Mouse (Mus musculus): Measurements from ENCODE around the gene Ctla4. TPM values are rescaled to one million over a fixed set of nuclear protein-coding genes. Genes with fewer than 3 reads are reported as not detected.

The Ctla4 gene
- total RNA-seq, 1 experiment = not detected

- Histone ChIP-seq H3K4me3 (ENCODE audit: insufficient read depth in 1 of 2, low read depth in 1 of 2, low read length in 2 of 2, poor library complexity in 1 of 2, severe bottlenecking in 1 of 2) (no peak overlapping the region), H3K9me3 (ENCODE audit: control insufficient read depth, insufficient read depth, low read depth, low read length) (no peaks in the 10 kb centered on the region), H3K4me1 (ENCODE audit: control insufficient read depth in 2 of 2, insufficient read depth in 2 of 2, low read length in 2 of 2, poor library complexity in 1 of 2) (no peaks in the 10 kb centered on the region), H3K27ac (ENCODE audit: insufficient read depth, low read depth, low read length, poor library complexity, severe bottlenecking) (no peak overlapping the region), H3K9ac (ENCODE audit: insufficient read depth, low read depth, low read length, poor library complexity, severe bottlenecking) (no peak overlapping the region), H3K36me3 (ENCODE audit: control insufficient read depth, insufficient read depth, low read length, poor library complexity, severe bottlenecking) (no peaks in the 10 kb centered on the region)
- in situ Hi-C loops (cut with MboI; ENCODE audit: low sequenced_read_pairs in 2 of 2, unreplicated experiment in 2 of 2) = no loop called here
- DNase-seq (ENCODE audit: low read depth, low spot score) = no peak
- TF ChIP-seq ZC3H11A (IDR thresholded peaks at IDR 0.05; ENCODE audit: borderline replicate concordance, low read depth, low read length) = no peak
- no peak for TF ChIP-seq HCFC1 (IDR thresholded peaks at IDR 0.05; ENCODE audit: borderline replicate concordance, insufficient read depth, low read length)
- TF ChIP-seq ZNF384 (IDR thresholded peaks at IDR 0.05; ENCODE audit: low read depth, low read length) = no peak
- no peak for TF ChIP-seq CHD2 (IDR thresholded peaks at IDR 0.05; ENCODE audit: low read depth, low read length)
- TF ChIP-seq MAFK (IDR thresholded peaks at IDR 0.05; ENCODE audit: insufficient read depth, low read depth, low read length) = no peak
Measured at GRCm38 (mm10) chr1:60956196-60956595, 69.4 kb downstream of the Ctla4 start.

DNA sequence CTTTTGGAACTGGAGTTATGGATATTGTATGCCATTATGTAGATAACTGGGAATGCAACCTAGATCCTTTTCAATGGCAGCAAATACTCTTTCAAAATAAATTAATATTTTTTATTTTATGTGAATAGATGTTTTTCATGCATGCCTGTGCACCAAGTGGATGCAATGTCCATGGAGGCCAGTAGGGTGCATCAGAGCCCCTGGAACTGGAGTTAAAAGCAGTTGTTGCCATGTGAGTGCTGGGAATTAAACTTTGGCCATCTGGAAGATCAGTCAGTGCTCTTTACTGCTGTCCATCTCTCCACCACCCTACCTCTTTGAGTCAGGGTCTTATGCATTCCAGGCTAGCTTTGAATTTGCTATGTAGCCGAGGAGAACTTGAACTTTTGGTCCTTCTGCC, 71.5 kb downstream of the Ctla4 start:
- Histone ChIP-seq H3K4me1 (ENCODE audit: control insufficient read depth in 2 of 2, insufficient read depth in 2 of 2, low read length in 2 of 2, poor library complexity in 1 of 2) (no peaks in the 10 kb centered on the region), H3K9me3 (ENCODE audit: control insufficient read depth, insufficient read depth, low read depth, low read length) (no peaks in the 10 kb centered on the region), H3K4me3 (ENCODE audit: insufficient read depth in 1 of 2, low read depth in 1 of 2, low read length in 2 of 2, poor library complexity in 1 of 2, severe bottlenecking in 1 of 2) (no peak overlapping the region), H3K27ac (ENCODE audit: insufficient read depth, low read depth, low read length, poor library complexity, severe bottlenecking) (no peak overlapping the region), H3K9ac (ENCODE audit: insufficient read depth, low read depth, low read length, poor library complexity, severe bottlenecking) (no peak overlapping the region), H3K36me3 (ENCODE audit: control insufficient read depth, insufficient read depth, low read length, poor library complexity, severe bottlenecking) (no peaks in the 10 kb centered on the region)
- TF ChIP-seq CHD2 (IDR thresholded peaks at IDR 0.05; ENCODE audit: low read depth, low read length) = no peak
- TF ChIP-seq ZNF384 (IDR thresholded peaks at IDR 0.05; ENCODE audit: low read depth, low read length) = no peak
- no peak for TF ChIP-seq ZC3H11A (IDR thresholded peaks at IDR 0.05; ENCODE audit: borderline replicate concordance, low read depth, low read length)
- TF ChIP-seq HCFC1 (IDR thresholded peaks at IDR 0.05; ENCODE audit: borderline replicate concordance, insufficient read depth, low read length) = no peak
- no peak for TF ChIP-seq MAFK (IDR thresholded peaks at IDR 0.05; ENCODE audit: insufficient read depth, low read depth, low read length)
- no peak for DNase-seq (ENCODE audit: low read depth, low spot score)
- in situ Hi-C loops (cut with MboI; ENCODE audit: low sequenced_read_pairs in 2 of 2, unreplicated experiment in 2 of 2) = no loop called here

- in situ Hi-C loops (cut with MboI; ENCODE audit: low sequenced_read_pairs in 2 of 2, unreplicated experiment in 2 of 2) = no loop called here
- H3K9me3 ChIP-seq (ENCODE audit: control insufficient read depth, insufficient read depth, low read depth, low read length) = no peaks in the 10 kb centered on the region
- H3K4me1 ChIP-seq (ENCODE audit: control insufficient read depth in 2 of 2, insufficient read depth in 2 of 2, low read length in 2 of 2, poor library complexity in 1 of 2) = no peaks in the 10 kb centered on the region
- no peak overlapping the region for H3K4me3 ChIP-seq (ENCODE audit: insufficient read depth in 1 of 2, low read depth in 1 of 2, low read length in 2 of 2, poor library complexity in 1 of 2, severe bottlenecking in 1 of 2)
- DNase-seq (ENCODE audit: low read depth, low spot score) = no peak
- no peak overlapping the region for H3K9ac ChIP-seq (ENCODE audit: insufficient read depth, low read depth, low read length, poor library complexity, severe bottlenecking)
- no peak overlapping the region for H3K27ac ChIP-seq (ENCODE audit: insufficient read depth, low read depth, low read length, poor library complexity, severe bottlenecking)
- TF ChIP-seq MAFK (IDR thresholded peaks at IDR 0.05; ENCODE audit: insufficient read depth, low read depth, low read length) = no peak
- TF ChIP-seq ZC3H11A (IDR thresholded peaks at IDR 0.05; ENCODE audit: borderline replicate concordance, low read depth, low read length) = no peak
- TF ChIP-seq HCFC1 (IDR thresholded peaks at IDR 0.05; ENCODE audit: borderline replicate concordance, insufficient read depth, low read length) = no peak
- no peak for TF ChIP-seq ZNF384 (IDR thresholded peaks at IDR 0.05; ENCODE audit: low read depth, low read length)
- H3K36me3 ChIP-seq (ENCODE audit: control insufficient read depth, insufficient read depth, low read length, poor library complexity, severe bottlenecking) = no peaks in the 10 kb centered on the region
Measured at GRCm38 (mm10) chr1:60959246-60959645, 72.4 kb downstream of the Ctla4 start.

DNA sequence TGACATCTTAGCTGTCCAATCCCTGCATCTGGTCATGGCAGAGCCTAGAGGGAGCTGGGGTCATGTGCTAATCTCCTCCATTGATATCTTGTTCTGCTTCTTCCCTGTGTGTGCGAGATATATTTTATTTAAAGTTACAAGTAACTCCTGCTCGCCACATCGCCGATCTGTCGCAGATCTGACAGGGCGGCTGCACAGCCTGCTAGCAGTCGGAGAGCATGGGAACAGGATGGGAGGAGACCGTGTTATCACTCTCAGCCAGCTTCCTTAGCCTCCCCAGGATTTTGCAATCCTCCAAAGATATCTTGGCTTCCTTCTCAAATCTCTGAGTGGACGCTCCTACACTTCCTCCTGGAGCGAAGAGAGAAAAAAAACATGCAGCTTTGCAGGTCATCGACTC, 73.7 kb downstream of the Ctla4 start:
- H3K27ac ChIP-seq (ENCODE audit: insufficient read depth, low read depth, low read length, poor library complexity, severe bottlenecking) = no peak overlapping the region
- no peak overlapping the region for H3K4me3 ChIP-seq (ENCODE audit: insufficient read depth in 1 of 2, low read depth in 1 of 2, low read length in 2 of 2, poor library complexity in 1 of 2, severe bottlenecking in 1 of 2)
- H3K9ac ChIP-seq (ENCODE audit: insufficient read depth, low read depth, low read length, poor library complexity, severe bottlenecking) = no peak overlapping the region
- in situ Hi-C loops (cut with MboI; ENCODE audit: low sequenced_read_pairs in 2 of 2, unreplicated experiment in 2 of 2) = no loop called here
- H3K36me3 ChIP-seq (ENCODE audit: control insufficient read depth, insufficient read depth, low read length, poor library complexity, severe bottlenecking) = no peaks in the 10 kb centered on the region
- no peaks in the 10 kb centered on the region for H3K4me1 ChIP-seq (ENCODE audit: control insufficient read depth in 2 of 2, insufficient read depth in 2 of 2, low read length in 2 of 2, poor library complexity in 1 of 2)
- no peak for DNase-seq (ENCODE audit: low read depth, low spot score)
- H3K9me3 ChIP-seq (ENCODE audit: control insufficient read depth, insufficient read depth, low read depth, low read length) = no peaks in the 10 kb centered on the region
- TF ChIP-seq ZNF384 (IDR thresholded peaks at IDR 0.05; ENCODE audit: low read depth, low read length) (no peak), MAFK (IDR thresholded peaks at IDR 0.05; ENCODE audit: insufficient read depth, low read depth, low read length) (no peak), HCFC1 (IDR thresholded peaks at IDR 0.05; ENCODE audit: borderline replicate concordance, insufficient read depth, low read length) (no peak), ZC3H11A (IDR thresholded peaks at IDR 0.05; ENCODE audit: borderline replicate concordance, low read depth, low read length) (no peak), CHD2 (IDR thresholded peaks at IDR 0.05; ENCODE audit: low read depth, low read length) (no peak)

- Histone ChIP-seq H3K4me1 (ENCODE audit: control insufficient read depth in 2 of 2, insufficient read depth in 2 of 2, low read length in 2 of 2, poor library complexity in 1 of 2) (no peaks in the 10 kb centered on the region), H3K4me3 (ENCODE audit: insufficient read depth in 1 of 2, low read depth in 1 of 2, low read length in 2 of 2, poor library complexity in 1 of 2, severe bottlenecking in 1 of 2) (no peak overlapping the region), H3K36me3 (ENCODE audit: control insufficient read depth, insufficient read depth, low read length, poor library complexity, severe bottlenecking) (no peaks in the 10 kb centered on the region), H3K9ac (ENCODE audit: insufficient read depth, low read depth, low read length, poor library complexity, severe bottlenecking) (no peak overlapping the region), H3K9me3 (ENCODE audit: control insufficient read depth, insufficient read depth, low read depth, low read length) (no peaks in the 10 kb centered on the region), H3K27ac (ENCODE audit: insufficient read depth, low read depth, low read length, poor library complexity, severe bottlenecking) (no peak overlapping the region)
- in situ Hi-C loops (cut with MboI; ENCODE audit: low sequenced_read_pairs in 2 of 2, unreplicated experiment in 2 of 2) = no loop called here
- peak; percentile 27 for DNase-seq (ENCODE audit: low read depth, low spot score)
- TF ChIP-seq ZC3H11A (IDR thresholded peaks at IDR 0.05; ENCODE audit: borderline replicate concordance, low read depth, low read length) = peak; percentile 61; the same call in 1 of the 2 replicates
- TF ChIP-seq CHD2 (IDR thresholded peaks at IDR 0.05; ENCODE audit: low read depth, low read length) = no peak
Measured at GRCm38 (mm10) chr1:60961080-60961479, 74.3 kb downstream of the Ctla4 start.

Measured in ES-E14 (cell line).